Mouse (Mus musculus) ES-E14 (cell line): ENCODE measurements around the gene Uchl5. TPM values are rescaled to one million over a fixed set of nuclear protein-coding genes. Genes with fewer than 3 reads are reported as not detected.

Source experiments
- DNase-seq: peaks from one replicate; pipeline ENCODE4 v3.0.0-alpha.2; 2013; ENCODE audit warnings: low read depth, low spot score
- H3K27ac ChIP-seq: 2 replicates; pipeline ENCODE4 v1.5.1; 2012; ENCODE audit warnings: low read depth, mild to moderate bottlenecking, low read length, moderate library complexity, mixed read lengths; ENCODE audit not compliant: poor library complexity, insufficient read depth, severe bottlenecking
- H3K36me3 ChIP-seq: 2 replicates; pipeline ENCODE4 v1.6.1; 2012; ENCODE audit warnings: mild to moderate bottlenecking, low read length, moderate library complexity, mixed read lengths; ENCODE audit not compliant: control insufficient read depth, poor library complexity, insufficient read depth, severe bottlenecking
- H3K4me1 ChIP-seq, 2 experiments: fragments of 150-350 bp in 1 of 2; sonication (generic) in 1 of 2; 2 replicates each; pipeline ENCODE4 v1.6.1; 2012; ENCODE audit warnings: low read length in 2 of 2, mild to moderate bottlenecking in 1 of 2, mixed read lengths in 1 of 2; ENCODE audit not compliant: control insufficient read depth in 2 of 2, insufficient read depth in 2 of 2, poor library complexity in 1 of 2
- H3K4me3 ChIP-seq, 2 experiments: fragments of 150-350 bp in 1 of 2; sonication (generic) in 1 of 2; 2 replicates each; pipeline ENCODE4 v1.5.1; 2012; ENCODE audit warnings: low read length in 2 of 2, low read depth in 1 of 2, mild to moderate bottlenecking in 1 of 2, mixed read lengths in 1 of 2; ENCODE audit not compliant: insufficient read depth in 1 of 2, poor library complexity in 1 of 2, severe bottlenecking in 1 of 2
- H3K9ac ChIP-seq: 2 replicates; pipeline ENCODE4 v1.6.1; 2012; ENCODE audit warnings: low read depth, mild to moderate bottlenecking, low read length, mixed read lengths; ENCODE audit not compliant: poor library complexity, insufficient read depth, severe bottlenecking
- H3K9me3 ChIP-seq: fragments of 150-350 bp; sonication (generic); 2 replicates; pipeline ENCODE4 v1.6.1; 2012; ENCODE audit warnings: low read depth, mild to moderate bottlenecking, low read length; ENCODE audit not compliant: control insufficient read depth, insufficient read depth
- CHD2 ChIP-seq: IDR thresholded peaks from 2 replicates; pipeline ENCODE4 v1.6.1; 2014; ENCODE audit warnings: mild to moderate bottlenecking, low read depth, low read length, inconsistent platforms
- HCFC1 ChIP-seq: IDR thresholded peaks from 2 replicates; pipeline ENCODE4 v1.6.1; 2012; ENCODE audit warnings: low read length, inconsistent platforms, borderline replicate concordance; ENCODE audit not compliant: insufficient read depth
- MAFK ChIP-seq: IDR thresholded peaks from 2 replicates; pipeline ENCODE4 v1.6.1; 2014; ENCODE audit warnings: mild to moderate bottlenecking, low read depth, low read length, inconsistent platforms; ENCODE audit not compliant: insufficient read depth
- ZC3H11A ChIP-seq: IDR thresholded peaks from 2 replicates; pipeline ENCODE4 v1.6.1; 2012; ENCODE audit warnings: low read depth, mild to moderate bottlenecking, inconsistent platforms, low read length, borderline replicate concordance
- ZNF384 ChIP-seq: IDR thresholded peaks from 2 replicates; pipeline ENCODE4 v1.6.1; 2012; ENCODE audit warnings: low read depth, low read length, inconsistent platforms
- in situ Hi-C, 2 experiments: fragments of 600-800 bp; cut with MboI; formaldehyde crosslinking; loops; one replicate each; pipeline ENCODE4 v1.15.1; 2025; ENCODE audit warnings: low sequenced_read_pairs in 2 of 2, inconsistent platforms in 1 of 2; ENCODE audit not compliant: unreplicated experiment in 2 of 2
- total RNA-seq: library from RNA; depleted of rRNA; stranded (reverse); fragments of 300-350 nt; gene quantifications from 2 replicates; pipeline ENCODE4 v1.2.3, GENCODE M21; 2012

The Uchl5 gene
- total RNA-seq, 1 experiment, result 58.5 TPM

GRCm38 (mm10) chr1:143777558-143778218 is 616 bp downstream of the Uchl5 start:
- H3K36me3 ChIP-seq, result no peaks in the 10 kb centered on the region; the same call in 1 of the 2 replicates
- no peaks in the 10 kb centered on the region for H3K9me3 ChIP-seq
- H3K4me1 ChIP-seq, result peaks cover 2% of the 10 kb centered on the region in 2 experiments; a peak in 1 of 4 replicates
- TF ChIP-seq ZC3H11A, result no peak
- TF ChIP-seq HCFC1, result no peak
- TF ChIP-seq ZNF384, result no peak
- peak overlapping the region; percentile 1; the same call in 1 of the 2 replicates for H3K27ac ChIP-seq
- peak overlapping the region; percentile 79 to 97 for H3K4me3 ChIP-seq
- in situ Hi-C loops, result no loop called here
- DNase-seq, result peak; percentile 33
- H3K9ac ChIP-seq, result peak overlapping the region; percentile 84

DNA sequence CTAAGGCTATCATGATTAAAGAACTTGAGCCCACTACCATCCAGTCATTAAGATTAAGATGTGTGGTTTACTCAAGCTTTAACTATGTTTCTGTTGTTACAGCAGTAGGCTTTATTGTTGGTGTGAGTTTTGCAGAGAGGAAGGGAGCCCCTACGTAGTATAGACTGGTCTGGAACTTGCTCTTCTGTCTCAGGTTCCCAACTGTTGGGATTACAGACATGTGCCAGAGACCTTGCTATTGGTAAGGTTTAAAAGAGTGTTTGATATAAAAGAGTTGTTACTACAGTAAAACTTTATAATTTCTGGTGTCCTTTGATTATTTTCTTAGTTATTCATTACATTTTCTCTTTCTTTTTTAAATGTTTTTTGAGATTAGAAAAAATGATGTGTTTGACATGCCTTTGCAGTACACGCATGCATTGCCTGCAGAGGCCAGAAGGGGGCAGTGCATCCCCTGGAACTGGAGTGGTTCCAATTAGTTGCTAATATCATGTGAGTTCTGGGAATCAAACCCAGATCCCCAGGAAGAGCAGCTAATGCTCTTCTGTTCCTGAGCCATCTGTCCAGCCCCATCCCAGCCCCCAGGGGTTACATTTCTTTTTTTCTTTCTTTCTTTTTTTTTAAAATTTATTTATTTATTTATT is 11.6 kb downstream of the Uchl5 start:
- peak; percentile 50 for DNase-seq
- Histone ChIP-seq H3K4me3 (no peak overlapping the region), H3K4me1 (no peaks in the 10 kb centered on the region), H3K9me3 (no peaks in the 10 kb centered on the region), H3K36me3 (peaks cover 5% of the 10 kb centered on the region), H3K9ac (no peak overlapping the region), H3K27ac (no peak overlapping the region)
- no peak for TF ChIP-seq CHD2
- TF ChIP-seq MAFK, result no peak
- no peak for TF ChIP-seq ZC3H11A
- TF ChIP-seq HCFC1, result no peak
- TF ChIP-seq ZNF384, result no peak
- in situ Hi-C loops, result no loop called here

- Histone ChIP-seq H3K4me1 (no peaks in the 10 kb centered on the region), H3K36me3 (peaks cover 1% of the 10 kb centered on the region; the same call in 1 of the 2 replicates), H3K4me3 (no peak overlapping the region), H3K9ac (no peak overlapping the region), H3K9me3 (no peaks in the 10 kb centered on the region), H3K27ac (no peak overlapping the region)
- in situ Hi-C loops, result loop anchor here in 1 of 2 experiments (25.0 kb wide), 1 partner anchor 209 kb away; the partner anchor contains the start of gene Rgs2
- peak; percentile 52 for DNase-seq
- no peak for TF ChIP-seq MAFK
- peak; percentile 96 for TF ChIP-seq ZNF384
- no peak for TF ChIP-seq CHD2
- no peak for TF ChIP-seq ZC3H11A
- TF ChIP-seq HCFC1, result no peak
These were observed 26.5 kb downstream of the Uchl5 start for GRCm38 (mm10) chr1:143803537-143803936.

GRCm38 (mm10) chr1:143809062-143809461 is 32.0 kb downstream of the Uchl5 start:
- no peak overlapping the region for H3K9ac ChIP-seq
- H3K9me3 ChIP-seq, result no peaks in the 10 kb centered on the region
- H3K4me1 ChIP-seq, result no peaks in the 10 kb centered on the region
- no peak for DNase-seq
- no peak overlapping the region for H3K4me3 ChIP-seq
- no peak overlapping the region for H3K27ac ChIP-seq
- peaks cover 2% of the 10 kb centered on the region; the same call in 1 of the 2 replicates for H3K36me3 ChIP-seq
- no peak for TF ChIP-seq CHD2
- TF ChIP-seq ZC3H11A, result no peak
- no peak for TF ChIP-seq HCFC1
- no peak for TF ChIP-seq ZNF384
- TF ChIP-seq MAFK, result no peak
- in situ Hi-C loops, result loop anchor here in 1 of 2 experiments (25.0 kb wide), 1 partner anchor 203 kb away; the partner anchor contains the start of gene Rgs2
